Mouse (Mus musculus): ENCODE results near the gene Rapgef6. TPM values are rescaled to one million over a fixed set of nuclear protein-coding genes. Genes with fewer than 3 reads are reported as not detected.

Rapgef6 gene
- polyA plus RNA-seq (2017; shearing (Covaris generic)): 100 to 1,000 TPM; 180 to 208 TPM

- ATAC-seq: peak; percentile 90
These were observed at the start of gene Rapgef6 for GRCm38 (mm10) chr11:54522529-54523430. Gene Rapgef6 (plus strand): TSS chr11:54522847.

DNA sequence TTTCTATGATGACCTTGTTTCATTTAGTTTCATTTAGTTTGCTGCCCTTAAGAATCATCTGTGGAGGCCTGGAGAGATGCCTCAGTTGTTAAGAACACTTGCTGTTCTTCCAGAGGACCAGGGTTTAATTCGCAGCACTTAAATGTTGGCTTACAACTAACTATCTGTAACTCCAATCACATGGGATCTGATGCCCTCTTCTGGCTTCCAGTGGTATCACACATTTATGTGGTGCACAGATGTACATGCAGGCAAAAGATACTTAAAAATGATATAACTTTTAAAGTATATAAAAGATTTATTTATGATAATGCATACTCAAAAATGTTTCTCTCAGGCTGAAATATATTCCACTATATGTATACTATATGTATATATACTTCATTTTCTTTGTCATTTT is 44.2 kb upstream of the Rapgef6 start:
- ATAC-seq: no peak

GRCm38 (mm10) chr11:54486041-54486440 is 36.6 kb upstream of the Rapgef6 start:
- no peak for ATAC-seq

- ATAC-seq: no peak
These were observed 30.6 kb upstream of the Rapgef6 start for GRCm38 (mm10) chr11:54491946-54492558.

GRCm38 (mm10) chr11:54492559-54492958 is 30.1 kb upstream of the Rapgef6 start:
- ATAC-seq: peak; percentile 52

DNA sequence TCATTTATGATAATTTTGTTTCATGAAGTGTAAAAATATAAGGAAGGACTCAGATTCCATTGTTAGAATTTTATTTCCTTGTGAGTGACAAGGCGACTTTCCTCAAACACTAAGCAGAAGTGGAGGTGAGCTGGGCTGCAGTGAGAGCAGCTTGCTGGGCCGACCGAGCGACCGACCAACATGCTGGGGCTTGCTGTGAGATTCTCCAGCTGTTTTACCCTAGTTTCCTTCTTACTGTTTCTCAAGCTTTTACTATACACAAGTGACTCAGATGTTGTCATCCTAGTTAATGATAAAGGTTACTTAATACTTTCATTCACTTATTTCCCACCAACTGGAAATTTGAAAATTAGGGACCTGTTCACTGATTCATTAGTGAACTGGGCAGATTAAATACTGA is 22.8 kb upstream of the Rapgef6 start:
- ATAC-seq: no peak

GRCm38 (mm10) chr11:54502546-54503245 is 20.0 kb upstream of the Rapgef6 start:
- ATAC-seq: no peak

GRCm38 (mm10) chr11:54513584-54513983 is 9.1 kb upstream of the Rapgef6 start:
- ATAC-seq: no peak

- no peak for ATAC-seq
These were observed 619 bp upstream of the Rapgef6 start for GRCm38 (mm10) chr11:54521927-54522528.

DNA sequence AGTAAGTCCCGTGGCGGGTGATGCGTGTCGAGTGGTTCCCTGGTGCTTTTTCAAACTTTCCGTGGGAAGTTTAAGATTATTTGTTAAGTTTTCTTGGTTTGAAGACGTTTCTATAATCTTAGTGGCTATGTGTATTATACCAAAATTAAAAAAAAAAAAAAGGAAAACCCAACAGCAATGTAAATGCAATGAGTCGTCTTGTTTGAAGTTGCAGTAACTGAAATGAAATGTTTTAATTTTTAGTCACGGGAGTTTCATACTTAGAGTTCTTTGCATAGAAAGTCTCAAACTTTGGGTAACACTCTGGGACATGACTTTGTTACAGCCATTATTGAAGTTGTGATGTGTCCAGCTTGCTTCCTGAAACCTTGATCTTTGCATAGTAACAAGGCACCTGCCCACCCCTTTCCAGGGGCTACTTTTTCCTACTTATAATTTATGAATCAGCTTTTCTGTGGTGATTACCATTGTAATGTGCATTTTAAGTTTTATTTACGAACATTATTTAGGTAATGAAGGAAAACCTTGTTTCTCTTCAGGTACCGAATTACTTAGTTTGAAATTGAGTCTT is 869 bp downstream of the Rapgef6 start:
- no peak for ATAC-seq

DNA sequence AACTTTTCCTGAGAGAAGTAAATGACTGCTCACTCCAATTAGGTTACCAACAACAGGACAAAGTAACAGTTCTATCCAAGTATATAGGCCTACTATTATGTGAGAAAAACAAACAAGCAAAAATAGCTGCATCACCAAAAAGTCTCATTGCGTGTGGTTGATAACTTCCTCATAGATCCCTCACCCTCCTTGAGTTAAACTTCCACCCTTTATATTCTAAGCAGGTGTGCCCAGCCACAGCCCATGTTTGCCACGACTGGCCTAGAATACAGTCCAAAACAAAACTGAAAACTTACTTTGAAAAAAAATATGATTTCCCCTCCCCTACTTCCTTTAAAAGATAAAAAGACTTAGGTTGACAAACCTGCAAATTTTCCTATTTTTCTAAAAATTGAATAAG is 5.4 kb downstream of the Rapgef6 start:
- ATAC-seq: no peak

DNA sequence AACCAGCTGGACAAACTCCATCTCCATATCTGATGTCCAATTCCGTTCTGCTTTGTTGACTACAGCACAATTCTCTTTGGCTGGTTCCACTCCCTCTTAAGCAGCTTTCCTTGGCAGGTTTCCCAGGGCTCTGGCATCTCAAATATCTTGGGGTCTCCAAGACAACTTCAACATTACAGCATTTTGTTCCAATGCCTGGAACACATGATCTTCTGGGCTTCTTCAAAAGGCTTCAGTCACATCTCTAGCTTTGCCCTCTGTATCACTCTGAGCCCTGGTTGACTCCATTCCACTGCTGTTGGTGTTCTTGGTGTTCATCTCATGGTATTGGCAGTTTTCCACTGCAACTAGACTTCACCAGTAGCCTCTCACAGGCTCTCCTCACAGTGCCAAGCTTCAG is 7.7 kb downstream of the Rapgef6 start:
- ATAC-seq: no peak

GRCm38 (mm10) chr11:54530916-54531315 is 8.3 kb downstream of the Rapgef6 start:
- ATAC-seq: no peak

DNA sequence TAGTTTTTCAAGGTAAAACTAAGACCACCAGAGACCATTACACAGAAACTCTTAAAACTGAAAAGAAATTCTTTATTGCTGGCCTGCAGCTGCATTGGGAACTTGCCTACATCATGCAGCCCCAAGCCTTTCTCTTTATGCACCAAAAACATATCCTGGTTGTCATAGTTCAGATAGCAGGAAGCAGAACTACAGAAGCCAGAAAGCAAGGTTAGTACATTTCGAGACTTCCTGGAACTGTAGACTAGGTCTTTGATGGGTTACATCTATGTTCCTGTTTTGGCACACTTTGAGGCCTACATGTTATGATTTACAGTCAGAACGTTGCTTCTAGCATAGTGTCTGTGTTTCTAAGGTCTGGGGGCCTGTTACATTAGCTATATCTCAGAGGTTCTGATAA is 11.2 kb downstream of the Rapgef6 start:
- ATAC-seq: peak; percentile 89

GRCm38 (mm10) chr11:54534871-54535270 is 12.2 kb downstream of the Rapgef6 start:
- ATAC-seq: peak; percentile 44

- ATAC-seq: no peak
These were observed 16.4 kb downstream of the Rapgef6 start for GRCm38 (mm10) chr11:54539031-54539430.

GRCm38 (mm10) chr11:54539486-54539885 is 16.8 kb downstream of the Rapgef6 start:
- no peak for ATAC-seq

GRCm38 (mm10) chr11:54540328-54540727 is 17.7 kb downstream of the Rapgef6 start:
- no peak for ATAC-seq

DNA sequence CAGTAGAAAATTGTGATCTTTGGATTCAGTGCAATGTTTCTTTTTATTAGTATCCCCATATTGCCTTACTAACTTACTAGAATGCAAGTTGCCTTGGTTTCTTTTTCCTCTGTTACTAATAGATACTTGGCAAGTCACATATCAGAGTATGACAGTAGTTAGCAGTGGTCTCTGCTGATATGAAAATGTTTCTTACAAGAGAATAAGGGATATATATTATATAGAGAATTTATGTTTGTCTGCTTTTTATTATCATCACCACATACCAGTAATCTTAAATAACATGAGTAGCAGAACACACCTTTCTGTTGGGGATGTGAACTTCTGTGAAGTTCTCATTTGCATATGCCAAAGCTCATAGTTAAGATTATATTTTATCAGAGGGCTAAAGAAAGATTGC is 19.8 kb downstream of the Rapgef6 start:
- ATAC-seq: no peak

- ATAC-seq: no peak
These were observed 32.3 kb downstream of the Rapgef6 start for GRCm38 (mm10) chr11:54554970-54555369.

DNA sequence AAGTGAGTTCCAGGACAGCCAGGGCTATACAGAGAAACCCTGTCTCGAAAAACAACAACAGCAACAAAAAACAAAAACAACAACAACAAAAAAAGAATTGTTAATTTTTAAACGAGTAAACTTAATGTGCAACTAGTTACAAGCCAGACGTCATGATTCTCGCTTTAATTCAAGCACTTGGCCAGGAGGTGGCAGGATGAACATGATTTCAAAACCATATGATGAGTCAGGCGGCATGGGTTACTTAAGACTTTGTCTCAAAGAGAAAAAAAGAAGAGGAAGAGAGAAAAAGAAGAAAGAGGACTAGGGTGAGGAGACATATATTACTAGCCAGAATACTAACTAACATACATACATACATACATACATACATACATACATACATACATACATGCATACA is 40.1 kb downstream of the Rapgef6 start:
- ATAC-seq: peak; percentile 76

DNA sequence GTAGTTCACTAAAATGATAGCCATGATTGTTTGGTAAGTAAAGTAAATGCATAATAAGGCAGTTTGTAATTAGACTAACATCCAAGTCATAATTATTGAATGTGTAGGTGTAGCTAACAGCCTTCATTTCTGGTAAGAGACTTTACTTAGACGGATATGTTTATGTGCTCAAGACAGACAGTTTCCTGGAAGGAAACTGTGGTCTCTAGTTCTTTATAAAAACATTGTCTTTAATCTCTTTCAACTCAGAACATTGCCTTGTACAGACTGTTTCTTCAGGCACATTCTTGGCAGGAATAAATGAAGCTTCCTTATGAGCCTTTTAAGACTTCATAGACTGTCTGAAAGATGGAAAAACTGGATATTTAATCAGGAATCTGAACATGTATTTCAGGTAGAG is 45.3 kb downstream of the Rapgef6 start:
- ATAC-seq: peak; percentile 80

GRCm38 (mm10) chr11:54574741-54575140 is 52.1 kb downstream of the Rapgef6 start:
- ATAC-seq: no peak
